Mouse (Mus musculus) G1E-ER4 (cell line): ENCODE data around the gene Slc25a23. TPM values are rescaled to one million over a fixed set of nuclear protein-coding genes. Genes with fewer than 3 reads are reported as not detected.

Experiments used
- GATA1 ChIP-seq: IDR thresholded peaks from one replicate; pipeline ENCODE4 v1.8.0; 2012; ENCODE audit warnings: low read length, inconsistent platforms
- polyA plus RNA-seq: library from polyadenylated mRNA; stranded (reverse); fragments of >175 nt; gene quantifications from 2 replicates; pipeline ENCODE4 v1.2.3, GENCODE M21; 2012

Gene Slc25a23
- polyA plus RNA-seq, 1 experiment, result 24.4 TPM

- no peak for TF ChIP-seq GATA1
Observed at GRCm38 (mm10) chr17:57003994-57004393, 55.7 kb downstream of the Slc25a23 start.

GRCm38 (mm10) chr17:57001228-57001627 is 58.4 kb downstream of the Slc25a23 start:
- TF ChIP-seq GATA1, result no peak

GRCm38 (mm10) chr17:56999968-57000609 is 59.6 kb downstream of the Slc25a23 start, which contains the start of gene Pspn:
Gene Pspn, minus strand, starts transcription at chr17:57000018.
- TF ChIP-seq GATA1, result no peak

DNA sequence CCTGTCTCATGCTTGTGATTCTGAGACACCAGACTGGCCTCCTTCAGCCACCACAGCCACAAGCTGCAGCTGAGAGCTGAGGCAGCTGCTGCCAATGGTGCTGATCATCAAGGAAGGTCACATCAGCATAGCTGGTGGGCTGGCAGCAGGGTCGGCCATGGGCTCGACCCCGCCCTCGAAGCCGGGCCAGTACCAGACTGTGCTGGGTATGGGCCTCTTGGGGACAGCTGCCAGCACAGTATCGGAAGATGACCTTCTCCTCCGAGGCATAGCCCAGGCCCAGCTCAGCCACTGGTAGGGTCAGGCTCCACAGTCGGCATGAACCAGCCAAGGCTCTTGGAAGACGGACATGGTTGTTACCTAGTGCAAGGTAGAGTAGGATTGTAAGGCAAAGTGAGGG is 60.2 kb downstream of the Slc25a23 start:
- TF ChIP-seq GATA1, result no peak

- no peak for TF ChIP-seq GATA1
Observed at GRCm38 (mm10) chr17:56997029-56997667, 62.5 kb downstream of the Slc25a23 start, which contains the start of gene Alkbh7. Gene Alkbh7, plus strand, starts transcription at chr17:56997339.

- no peak for TF ChIP-seq GATA1
Observed at GRCm38 (mm10) chr17:56996506-56996905, 63.2 kb downstream of the Slc25a23 start.

GRCm38 (mm10) chr17:56995046-56995445 is 64.6 kb downstream of the Slc25a23 start:
- no peak for TF ChIP-seq GATA1

Other genes starting within 250 kb of the Slc25a23 start
- gene Rfx2, start 228.8 kb downstream of the Slc25a23 start, polyA plus RNA-seq, result 27.4 and 31.2 TPM in 2 replicates
- gene Acsbg2, start 185.4 kb downstream of the Slc25a23 start, polyA plus RNA-seq, result not detected in 2 replicates
- not detected in 2 replicates for gene 1700061G19Rik, start 184.4 kb downstream of the Slc25a23 start, polyA plus RNA-seq
- gene Mllt1, start 124.4 kb downstream of the Slc25a23 start, polyA plus RNA-seq, result 76.7 and 99.5 TPM in 2 replicates
- gene Acer1, start 77.7 kb downstream of the Slc25a23 start, polyA plus RNA-seq, result not detected in 2 replicates
- gene Clpp, start 69.6 kb downstream of the Slc25a23 start, polyA plus RNA-seq, result 185 and 272 TPM in 2 replicates
- 51.6 and 80.9 TPM in 2 replicates for gene Alkbh7, start 62.5 kb downstream of the Slc25a23 start, polyA plus RNA-seq
- not detected in 2 replicates for gene Pspn, start 59.8 kb downstream of the Slc25a23 start, polyA plus RNA-seq
- 210 and 212 TPM in 2 replicates for gene Gtf2f1, start 48.6 kb downstream of the Slc25a23 start, polyA plus RNA-seq
- 0.04 TPM in 1 of 2 replicates, not detected in the other for gene Gm17949, start 48.4 kb downstream of the Slc25a23 start, polyA plus RNA-seq
- gene Khsrp, start 28.3 kb downstream of the Slc25a23 start, polyA plus RNA-seq, result 202 and 209 TPM in 2 replicates
- not detected in 2 replicates for gene Slc25a41, start 18.2 kb downstream of the Slc25a23 start, polyA plus RNA-seq
- 0.12 and 0.19 TPM in 2 replicates for gene Crb3, start 758 bp downstream of the Slc25a23 start, polyA plus RNA-seq
- gene Dennd1c, start 18.7 kb upstream of the Slc25a23 start, polyA plus RNA-seq, result 4.7 and 5.7 TPM in 2 replicates
- gene Tubb4a, start 27.9 kb upstream of the Slc25a23 start, polyA plus RNA-seq, result not detected in 2 replicates
- 1.8 and 2.5 TPM in 2 replicates for gene Tnfsf9, start 45.5 kb upstream of the Slc25a23 start, polyA plus RNA-seq
- gene Cd70, start 89.9 kb upstream of the Slc25a23 start, polyA plus RNA-seq, result not detected in 2 replicates
- gene Tnfsf14, start 134.3 kb upstream of the Slc25a23 start, polyA plus RNA-seq, result not detected in 2 replicates
- not detected in 2 replicates for gene C3, start 168.3 kb upstream of the Slc25a23 start, polyA plus RNA-seq
- gene Gpr108, start 188.6 kb upstream of the Slc25a23 start, polyA plus RNA-seq, result 15.2 and 17.6 TPM in 2 replicates
- gene Trip10, start 189.6 kb upstream of the Slc25a23 start, polyA plus RNA-seq, result 13.9 and 14.8 TPM in 2 replicates
- gene Vav1, start 219.2 kb upstream of the Slc25a23 start, polyA plus RNA-seq, result 38.8 and 39.8 TPM in 2 replicates